Mouse (Mus musculus): ENCODE measurements around the gene Rps6ka3.

Rps6ka3 gene

DNA sequence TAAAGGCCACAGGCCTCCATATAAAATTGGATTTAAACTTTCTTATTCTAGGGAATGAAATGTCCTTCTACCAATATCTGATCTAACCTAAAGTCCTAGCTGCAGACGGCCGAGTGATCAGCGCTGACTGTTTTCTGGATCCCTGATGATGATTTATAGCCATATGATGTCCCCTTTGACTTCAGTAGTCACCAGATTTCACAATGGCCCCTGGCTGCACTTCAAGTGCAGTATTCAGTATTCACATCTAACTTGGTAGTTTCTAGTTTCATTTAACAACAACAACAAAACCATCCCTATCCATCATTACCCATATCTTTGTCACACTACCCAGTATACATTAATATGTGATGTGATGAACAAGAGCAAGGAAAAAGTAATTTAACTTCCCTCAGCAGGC lies 154.4 kb downstream of the Rps6ka3 start:
- DNase-seq: no peak

DNA sequence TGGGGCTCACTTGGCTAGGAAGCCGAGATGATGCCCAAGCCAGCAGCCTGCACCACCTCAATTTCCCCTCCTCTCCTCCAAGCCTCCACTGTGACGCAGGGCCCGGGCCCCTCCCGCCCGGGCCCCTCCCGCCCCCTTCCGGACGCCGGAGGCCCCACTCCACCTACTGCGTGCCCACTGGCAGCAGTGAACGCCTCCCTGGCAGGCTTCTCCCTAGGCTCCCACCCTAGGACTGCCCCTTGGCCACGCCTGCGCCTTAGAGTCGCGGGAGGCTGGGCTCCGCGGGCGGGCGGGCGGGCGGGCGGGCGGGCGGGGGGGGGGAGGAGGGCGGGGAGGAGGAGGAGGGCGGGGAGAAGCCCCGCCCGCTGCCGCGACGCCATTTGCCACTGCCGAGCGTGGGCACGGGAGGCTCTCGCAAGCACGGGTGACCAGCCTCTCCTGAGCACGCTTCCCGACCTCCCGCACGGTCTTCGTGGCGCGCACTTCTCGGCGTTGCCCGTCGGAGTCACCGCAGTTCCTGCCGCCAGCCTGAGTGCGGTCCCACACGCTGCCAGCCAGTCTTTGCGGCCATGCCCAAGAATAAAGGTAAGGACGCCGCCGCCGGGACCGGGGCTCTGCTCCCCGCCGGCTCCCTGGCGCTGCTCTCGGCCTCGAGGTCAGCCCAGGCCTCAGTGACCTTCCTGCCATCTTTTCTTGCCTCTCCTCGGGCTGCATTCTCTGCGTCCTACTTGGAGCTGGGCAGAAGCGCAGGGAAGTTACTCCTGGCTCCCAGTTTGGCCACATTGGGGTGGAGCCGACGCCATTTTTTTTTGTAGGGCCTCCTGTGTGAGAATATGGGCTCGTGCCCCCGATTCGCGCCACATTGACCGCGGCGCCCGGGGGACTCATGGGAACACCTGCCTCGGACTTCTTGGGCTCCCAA lies 162.0 kb downstream of the Rps6ka3 start, which contains the start of gene Eif1ax:
Gene Eif1ax, plus strand, starts transcription at position 348 of the 922 bp plus-strand sequence.
- peak; percentile 87 for DNase-seq

DNA sequence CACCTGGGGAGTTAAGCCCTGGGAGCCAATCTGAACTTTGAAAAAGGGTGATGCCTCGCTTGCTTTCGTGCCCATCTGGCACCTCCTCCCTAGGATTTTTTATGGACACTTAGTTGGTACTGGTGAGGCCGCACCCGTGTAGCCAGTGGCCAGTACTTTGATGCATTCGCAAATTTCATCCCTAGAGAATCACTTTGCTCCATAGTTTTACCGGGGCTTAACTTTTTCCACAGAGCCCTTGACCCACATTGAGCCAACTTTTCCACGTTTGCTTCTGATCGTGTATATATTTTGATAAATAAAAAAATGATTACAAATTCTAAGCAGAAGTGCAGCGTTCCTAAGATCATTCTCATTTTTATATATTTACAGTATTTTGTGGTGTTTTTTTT lies 162.6 kb downstream of the Rps6ka3 start:
- no peak for DNase-seq

DNA sequence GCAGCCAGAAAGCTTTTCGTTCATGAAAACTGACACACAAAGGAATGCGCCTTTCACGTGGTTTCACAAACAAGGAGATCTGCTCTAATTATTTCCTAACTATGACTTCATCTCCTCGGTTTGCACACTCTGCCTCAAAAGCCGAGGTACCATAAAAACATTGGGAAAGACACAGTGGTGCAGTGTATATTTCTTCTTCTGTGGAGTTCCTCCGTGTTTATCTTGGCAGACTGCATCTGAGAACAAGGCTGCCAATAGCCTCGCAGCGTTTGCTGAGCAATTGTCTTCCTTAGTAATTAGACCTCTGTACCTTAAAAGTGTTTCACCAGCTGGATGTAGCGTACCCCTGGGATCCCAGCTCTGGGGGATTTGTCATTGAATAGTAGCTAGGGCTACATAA lies 177.0 kb downstream of the Rps6ka3 start:
- no peak for DNase-seq

DNA sequence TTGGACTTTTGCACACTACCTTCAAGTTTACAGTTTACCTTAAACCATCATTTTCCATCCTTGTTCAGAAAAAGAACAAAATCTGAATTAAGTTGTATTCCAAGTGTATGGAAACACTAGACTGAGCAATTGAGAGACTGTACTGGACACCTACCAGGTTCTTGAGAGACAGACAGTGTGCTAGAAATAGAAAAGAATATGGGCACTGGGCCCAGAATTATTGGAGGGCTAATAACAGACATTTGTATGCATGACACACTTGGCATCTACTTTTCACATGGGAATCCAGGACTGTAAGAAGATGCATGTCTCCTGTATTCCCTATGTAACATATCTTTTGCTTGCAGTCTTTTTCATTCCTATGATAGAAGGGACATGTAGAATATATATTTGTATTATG lies 178.8 kb downstream of the Rps6ka3 start:
- DNase-seq: no peak

DNA sequence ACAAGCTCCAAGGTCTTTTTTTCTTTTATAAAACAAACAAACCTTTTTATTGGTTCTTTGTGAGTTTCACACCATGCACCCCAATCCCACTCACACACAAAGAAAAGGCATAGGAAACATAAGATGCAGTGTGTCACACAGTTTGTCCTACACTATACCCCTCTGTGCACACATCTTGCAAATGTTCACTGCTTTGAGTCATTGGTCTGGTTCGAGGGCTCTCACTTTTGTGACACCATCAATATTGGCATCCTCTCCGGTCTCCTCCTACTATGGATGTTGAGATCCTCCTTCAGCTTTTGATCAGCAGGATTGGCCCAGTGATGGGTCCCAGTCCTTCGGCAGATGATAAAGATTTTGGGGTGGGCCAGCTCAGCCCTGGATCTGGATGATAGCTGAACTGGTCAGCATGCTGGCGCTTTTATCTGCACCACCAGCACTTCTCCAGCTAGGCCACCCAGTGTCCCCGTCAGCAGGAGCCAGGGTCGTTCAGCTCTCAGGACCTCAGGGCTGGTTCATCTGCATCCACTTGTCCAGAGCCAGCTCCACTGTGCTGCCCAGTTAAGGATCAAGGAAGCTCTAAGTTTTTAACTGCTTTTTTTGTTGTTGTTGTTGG lies 180.3 kb downstream of the Rps6ka3 start:
- no peak for DNase-seq

DNA sequence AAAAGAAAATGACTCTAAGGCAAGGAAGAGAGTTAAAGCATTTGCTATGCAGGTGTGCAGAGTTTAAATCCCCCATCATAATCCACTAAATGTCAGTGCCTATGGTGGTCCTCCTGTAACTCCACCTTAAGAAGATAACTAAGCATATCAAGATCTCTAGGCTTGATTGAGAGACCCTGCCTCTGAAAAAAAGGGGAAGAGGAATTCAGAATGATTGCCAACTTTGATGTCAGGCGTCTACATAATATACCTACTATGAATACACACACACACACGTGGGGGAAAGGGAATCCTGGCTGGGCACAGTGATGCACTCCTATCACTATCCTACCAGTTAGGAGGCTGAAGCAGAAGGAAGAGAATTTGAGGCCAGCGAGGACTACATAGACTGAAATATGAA lies 181.1 kb downstream of the Rps6ka3 start:
- DNase-seq: no peak

DNA sequence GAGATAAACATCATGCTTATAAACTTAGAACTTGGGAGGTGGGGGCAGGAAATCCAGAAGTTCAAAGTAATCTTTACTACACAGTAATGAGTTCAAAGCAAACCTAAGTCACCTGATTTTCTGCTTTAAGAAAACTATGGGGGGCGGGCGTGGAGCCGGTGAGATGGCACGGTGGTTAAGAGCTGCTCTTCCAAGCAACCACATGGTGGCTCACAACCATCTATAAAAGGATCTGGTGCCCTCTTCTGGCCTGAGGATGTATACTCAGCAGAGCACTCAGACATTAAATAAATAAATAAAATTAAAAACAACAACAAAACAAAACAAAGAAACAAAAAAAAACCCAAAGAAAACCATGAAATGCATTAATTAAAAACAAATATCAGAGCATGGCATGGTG lies 199.1 kb downstream of the Rps6ka3 start:
- DNase-seq: peak; percentile 55

DNA sequence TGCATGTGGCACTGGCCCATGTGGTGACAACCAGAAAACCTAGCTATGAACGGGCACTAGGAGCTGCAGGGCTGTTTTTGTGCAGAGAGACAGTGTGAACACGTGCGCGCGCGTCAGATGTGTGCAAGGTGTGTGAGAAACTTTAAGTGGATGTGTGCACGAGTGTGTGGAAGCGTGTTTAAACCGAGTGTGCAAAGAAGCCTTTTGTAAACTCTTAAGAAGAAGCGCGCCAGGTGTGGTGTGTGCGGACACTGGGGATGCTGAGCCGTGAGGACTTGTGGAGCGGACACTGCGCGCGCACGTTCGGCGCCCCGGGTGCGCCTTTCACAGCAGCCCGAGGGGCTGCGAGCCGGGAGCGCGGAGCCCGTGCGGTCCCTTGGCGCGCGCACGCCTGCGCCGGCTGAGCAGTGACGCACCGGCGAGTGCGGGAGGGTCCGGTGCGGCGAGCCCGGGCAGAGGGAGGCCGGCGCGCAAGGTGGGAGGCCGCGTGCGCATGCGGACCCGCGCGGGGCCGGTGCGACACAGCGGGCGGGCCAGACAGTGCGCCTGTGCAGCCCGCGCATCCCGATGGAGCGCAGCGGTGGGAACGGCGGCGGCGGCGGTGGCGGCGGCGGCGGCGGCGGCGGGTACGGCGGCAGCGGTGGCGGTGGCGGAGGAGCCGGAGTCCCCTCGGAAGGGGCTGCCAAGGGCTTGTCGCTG lies 204.2 kb downstream of the Rps6ka3 start, which contains the start of gene Map7d2:
Gene Map7d2, plus strand, starts transcription at position 443 of the 699 bp plus-strand sequence.
- peak; percentile 10 for DNase-seq

DNA sequence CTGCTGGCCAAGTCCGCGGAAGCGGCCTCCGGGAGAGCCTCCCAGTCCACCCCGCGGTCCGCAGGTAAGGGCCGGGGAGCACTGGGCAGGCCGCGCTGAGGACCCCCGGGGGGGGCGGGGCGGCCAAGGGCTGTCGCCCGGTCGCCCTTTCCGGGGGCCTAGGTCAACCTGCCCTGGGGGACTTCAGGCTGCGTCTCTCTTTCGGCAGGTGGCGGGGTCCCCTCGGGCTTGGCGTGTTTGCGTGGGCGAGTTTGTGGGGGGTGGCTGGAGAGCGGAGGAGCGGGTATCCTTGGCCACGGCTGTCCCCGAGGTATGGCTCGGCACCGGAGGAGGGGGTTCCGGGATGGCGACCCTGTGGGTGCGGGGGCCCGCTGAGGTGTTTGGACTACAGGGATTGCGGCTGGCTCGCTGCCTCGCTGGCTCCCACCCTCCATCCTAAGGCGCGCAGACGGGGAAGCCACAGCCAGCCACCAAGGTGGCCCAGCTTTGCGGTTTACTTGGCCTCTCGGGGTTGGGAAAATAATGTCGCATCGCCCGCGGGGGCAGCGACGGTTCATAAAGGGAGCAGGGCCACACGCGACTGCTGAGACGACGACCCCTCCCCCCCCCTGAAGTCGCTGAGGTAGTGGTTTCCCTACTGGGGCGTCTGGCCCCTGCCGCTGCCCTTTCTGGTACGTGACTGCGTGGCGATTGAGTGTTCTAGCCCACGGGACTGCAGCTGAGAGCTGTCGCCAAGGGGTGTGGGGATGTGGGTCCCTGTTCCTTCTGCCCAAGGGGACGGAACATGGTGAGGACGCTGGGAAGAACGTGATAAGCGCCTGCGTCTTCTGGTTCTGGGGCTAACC lies 204.9 kb downstream of the Rps6ka3 start:
- DNase-seq: peak; percentile 3

Measured in thymus, postnatal 14 days (tissue).